Mouse (Mus musculus): ENCODE data around the gene Auts2. TPM values are rescaled to one million over a fixed set of nuclear protein-coding genes. Genes with fewer than 3 reads are reported as not detected.

Gene Auts2
- polyA plus RNA-seq, 1 experiment from 2014 or later, result 1.6 TPM

DNA sequence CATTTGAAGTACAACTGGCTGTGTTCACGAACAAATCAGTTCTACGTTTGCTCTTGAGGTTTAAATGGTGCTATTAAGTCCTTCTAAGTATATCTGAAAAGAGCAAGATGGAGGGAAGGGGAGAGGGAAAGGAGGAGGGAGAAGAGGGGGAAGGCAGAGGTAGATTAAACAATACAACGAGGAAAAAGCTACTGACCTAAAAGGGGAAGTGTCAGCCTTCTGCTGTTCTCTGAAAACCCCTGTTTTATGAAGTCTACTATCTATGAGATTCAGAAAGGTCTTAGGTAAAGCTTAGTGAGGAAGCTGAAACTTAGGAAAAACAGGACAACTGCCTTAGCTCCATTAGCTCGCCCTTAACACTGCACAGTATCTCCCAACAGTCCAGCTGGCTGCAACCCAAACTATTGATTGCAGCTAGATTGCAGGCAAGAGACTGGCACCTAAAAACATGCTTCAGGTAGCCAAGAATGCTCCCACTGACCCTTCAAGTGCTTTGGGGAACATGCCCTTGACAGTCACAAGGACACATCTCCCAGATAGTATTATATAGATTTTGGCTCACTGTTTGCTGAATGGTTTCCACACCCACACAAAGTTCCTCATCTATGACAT lies 157.8 kb downstream of the Auts2 start:
- no peak overlapping the region for H3K9ac ChIP-seq
- no peak overlapping the region for H3K4me3 ChIP-seq (replicated peaks)
- no peaks in the 10 kb centered on the region for H3K27me3 ChIP-seq
- 0 out of 2 replicates have a peak, but pooled peaks cover 5% of the 10 kb centered on the region for H3K4me1 ChIP-seq (replicated peaks)
- no peak overlapping the region for H3K4me2 ChIP-seq
- H3K36me3 ChIP-seq (replicated peaks), result no peaks in the 10 kb centered on the region
- ATAC-seq (ENCODE audit: insufficient read depth), result no peak
- no peaks in the 10 kb centered on the region for H3K9me3 ChIP-seq (replicated peaks)
- 24% methylated on average over 4 of the region's 4 CpGs for WGBS (ENCODE audit: insufficient replicate concordance)
- no peak overlapping the region for H3K27ac ChIP-seq (replicated peaks)

DNA sequence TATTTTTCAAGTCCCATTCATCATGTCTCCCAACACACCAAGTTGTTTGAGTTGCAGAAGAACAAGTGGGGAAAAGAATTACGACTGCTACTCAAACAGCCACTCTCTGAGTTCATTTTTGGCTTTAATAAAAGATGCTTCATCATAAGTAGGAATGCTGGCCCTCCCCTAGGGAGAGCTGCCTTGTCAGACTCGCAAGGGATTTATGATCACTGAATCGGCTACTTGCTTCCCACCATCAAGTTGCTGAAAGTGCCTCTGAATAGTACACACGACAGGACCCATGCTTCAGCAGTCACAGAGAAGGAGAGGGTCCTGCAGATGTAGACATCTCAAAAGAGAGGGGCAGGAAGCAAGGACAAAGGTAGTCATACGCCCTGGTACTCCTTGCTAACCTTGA lies 162.9 kb downstream of the Auts2 start:
- Histone ChIP-seq H3K36me3 (replicated peaks) (no peaks in the 10 kb centered on the region), H3K4me1 (replicated peaks) (0 out of 2 replicates have a peak, but pooled peaks cover 1% of the 10 kb centered on the region), H3K4me2 (no peak overlapping the region), H3K4me3 (replicated peaks) (no peak overlapping the region), H3K27ac (replicated peaks) (no peak overlapping the region), H3K9me3 (replicated peaks) (no peaks in the 10 kb centered on the region), H3K9ac (no peak overlapping the region), H3K27me3 (no peaks in the 10 kb centered on the region)
- 51% methylated on average over 5 of the region's 5 CpGs for WGBS (ENCODE audit: insufficient replicate concordance)
- no peak for ATAC-seq (ENCODE audit: insufficient read depth)

DNA sequence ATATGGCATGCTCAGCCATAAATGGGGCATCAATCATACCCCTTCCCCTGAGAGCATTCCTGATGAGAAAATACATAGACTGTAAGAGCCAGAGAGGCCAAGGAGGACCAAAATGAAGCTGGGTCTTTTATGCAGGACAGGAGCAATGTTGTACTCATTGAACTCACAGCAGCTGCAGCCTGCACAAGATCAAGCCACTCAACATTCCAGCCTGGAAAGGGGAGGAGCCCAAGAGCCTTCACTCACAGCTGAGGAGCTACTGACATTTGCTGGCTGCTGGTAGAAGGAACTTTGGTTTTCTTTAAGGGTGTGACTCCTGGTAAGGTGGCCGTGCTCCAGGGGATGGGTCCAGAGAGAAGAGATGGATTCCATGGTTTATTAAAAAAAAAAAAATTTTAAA lies 164.2 kb downstream of the Auts2 start:
- no peak for ATAC-seq (ENCODE audit: insufficient read depth)
- H3K4me1 ChIP-seq (replicated peaks), result no peaks in the 10 kb centered on the region
- H3K9ac ChIP-seq, result no peak overlapping the region
- H3K4me3 ChIP-seq (replicated peaks), result no peak overlapping the region
- 74% methylated on average over 1 of the region's 1 CpGs for WGBS (ENCODE audit: insufficient replicate concordance)
- no peak overlapping the region for H3K4me2 ChIP-seq
- no peak overlapping the region for H3K27ac ChIP-seq (replicated peaks)
- no peaks in the 10 kb centered on the region for H3K36me3 ChIP-seq (replicated peaks)
- H3K27me3 ChIP-seq, result no peaks in the 10 kb centered on the region
- no peaks in the 10 kb centered on the region for H3K9me3 ChIP-seq (replicated peaks)

DNA sequence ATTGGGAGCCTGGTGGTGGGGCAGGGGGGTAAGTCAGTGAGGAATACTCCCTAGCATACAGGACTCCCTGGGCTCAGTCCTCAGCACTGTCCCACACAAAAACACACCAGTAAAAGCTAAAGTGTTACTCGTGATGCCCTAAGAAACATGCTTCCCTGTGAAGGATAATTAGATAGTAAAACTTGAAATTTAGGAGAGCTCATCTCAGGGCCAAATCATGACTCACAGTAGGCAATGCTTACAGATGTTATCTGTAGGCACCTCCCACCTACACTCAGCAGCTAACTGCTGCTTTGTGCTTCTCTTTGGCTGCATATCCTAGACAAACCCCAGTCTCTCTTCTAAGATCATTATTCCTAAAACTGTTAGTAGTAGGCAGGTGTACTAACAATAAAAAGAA lies 168.0 kb downstream of the Auts2 start:
- Histone ChIP-seq H3K4me2 (no peak overlapping the region), H3K27ac (replicated peaks) (no peak overlapping the region), H3K27me3 (no peaks in the 10 kb centered on the region), H3K9me3 (replicated peaks) (no peaks in the 10 kb centered on the region), H3K36me3 (replicated peaks) (no peaks in the 10 kb centered on the region), H3K9ac (no peak overlapping the region), H3K4me3 (replicated peaks) (no peak overlapping the region), H3K4me1 (replicated peaks) (peaks cover 6% of the 10 kb centered on the region; the same call in 1 of the 2 replicates)
- WGBS (ENCODE audit: insufficient replicate concordance), result 53% methylated on average over 1 of the region's 1 CpGs
- ATAC-seq (ENCODE audit: insufficient read depth), result no peak

DNA sequence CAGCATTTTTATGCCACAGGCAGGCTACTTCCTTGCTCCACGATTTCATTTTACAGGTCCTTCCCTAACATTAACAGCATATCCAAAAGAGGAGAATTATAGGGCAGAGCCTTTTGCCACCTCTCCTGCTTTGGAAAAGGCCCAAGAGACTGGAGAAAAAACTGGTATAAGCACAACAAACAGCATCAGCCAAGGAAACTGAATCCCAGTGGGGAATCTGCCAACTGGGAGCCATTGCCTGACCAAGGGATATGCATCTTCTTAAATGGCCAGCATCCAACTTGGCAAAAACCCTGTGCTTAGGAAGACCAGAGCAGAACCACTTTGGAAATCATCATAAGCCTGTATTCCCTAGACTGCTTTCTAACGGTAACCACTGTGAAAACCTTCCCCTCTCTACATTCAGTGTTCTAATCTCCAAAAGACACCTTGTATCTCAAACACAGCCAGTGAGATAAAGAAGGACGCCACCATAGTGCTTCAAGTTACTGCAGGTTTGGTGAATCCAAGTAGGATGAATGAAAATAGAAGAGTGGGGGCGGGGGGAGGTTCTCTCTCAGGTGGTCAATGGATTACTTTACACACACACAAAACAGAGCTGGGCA lies 169.6 kb downstream of the Auts2 start:
- Histone ChIP-seq H3K9me3 (replicated peaks) (no peaks in the 10 kb centered on the region), H3K27ac (replicated peaks) (no peak overlapping the region), H3K9ac (no peak overlapping the region), H3K4me2 (no peak overlapping the region), H3K4me3 (replicated peaks) (no peak overlapping the region), H3K27me3 (no peaks in the 10 kb centered on the region), H3K4me1 (replicated peaks) (peaks cover 8% of the 10 kb centered on the region; the same call in 1 of the 2 replicates), H3K36me3 (replicated peaks) (no peaks in the 10 kb centered on the region)
- no peak for ATAC-seq (ENCODE audit: insufficient read depth)
- 39% methylated on average over 4 of the region's 4 CpGs for WGBS (ENCODE audit: insufficient replicate concordance)

DNA sequence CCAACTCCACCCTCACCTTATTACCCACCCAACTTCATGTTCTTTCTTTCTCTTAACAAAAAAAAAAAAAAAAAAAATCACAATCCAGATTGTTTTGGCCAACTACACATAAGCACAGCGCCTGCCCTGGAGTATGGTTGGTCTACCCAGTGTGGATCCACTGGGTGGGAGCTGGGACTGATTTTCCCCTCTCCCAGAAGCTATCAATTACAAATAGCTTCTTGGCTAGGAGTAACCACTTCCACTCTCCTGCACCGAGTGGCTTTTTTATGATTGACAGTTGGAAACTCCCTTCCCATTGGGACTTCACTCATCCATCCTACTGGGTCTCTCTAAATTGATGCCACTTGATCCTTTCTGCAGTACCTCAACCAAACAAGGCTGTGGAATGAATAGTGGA lies 170.5 kb downstream of the Auts2 start:
- ATAC-seq (ENCODE audit: insufficient read depth), result no peak
- WGBS (ENCODE audit: insufficient replicate concordance), result 55% methylated on average over 2 of the region's 2 CpGs
- no peaks in the 10 kb centered on the region for H3K27me3 ChIP-seq

DNA sequence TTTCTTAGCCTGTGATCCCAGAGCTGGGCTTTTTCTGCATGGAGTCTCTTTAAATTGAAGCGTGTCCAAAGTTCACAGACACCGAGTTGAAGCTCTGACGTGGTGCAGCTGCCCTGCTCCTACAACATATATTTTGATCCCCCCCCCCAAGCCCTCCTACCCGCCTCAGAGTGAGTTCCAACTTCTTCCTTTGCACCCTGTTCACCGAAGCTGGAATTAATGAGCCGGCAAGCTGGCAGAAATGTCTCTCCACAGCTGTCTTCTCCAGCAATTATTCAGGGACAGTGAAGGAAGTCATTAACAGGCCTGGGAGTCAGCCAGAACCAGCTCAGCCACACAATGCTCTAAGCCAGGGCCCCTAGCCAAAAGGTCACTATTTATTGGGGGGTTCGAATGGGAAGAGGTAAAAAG lies 174.5 kb downstream of the Auts2 start:
- no peak overlapping the region for H3K4me3 ChIP-seq (replicated peaks)
- no peak overlapping the region for H3K9ac ChIP-seq
- H3K4me2 ChIP-seq, result no peak overlapping the region
- H3K4me1 ChIP-seq (replicated peaks), result peaks cover 7% of the 10 kb centered on the region; the same call in 1 of the 2 replicates
- WGBS (ENCODE audit: insufficient replicate concordance), result 39% methylated on average over 7 of the region's 7 CpGs
- no peaks in the 10 kb centered on the region for H3K36me3 ChIP-seq (replicated peaks)
- no peak overlapping the region for H3K27ac ChIP-seq (replicated peaks)
- H3K27me3 ChIP-seq, result no peaks in the 10 kb centered on the region
- no peaks in the 10 kb centered on the region for H3K9me3 ChIP-seq (replicated peaks)
- ATAC-seq (ENCODE audit: insufficient read depth), result no peak

More for the DNA sequence above, 170.5 kb downstream of the Auts2 start:
- H3K9ac ChIP-seq, result no peak overlapping the region
- no peak overlapping the region for H3K4me3 ChIP-seq (replicated peaks)
- H3K4me1 ChIP-seq (replicated peaks), result peaks cover 8% of the 10 kb centered on the region; the same call in 1 of the 2 replicates
- no peaks in the 10 kb centered on the region for H3K36me3 ChIP-seq (replicated peaks)
- H3K9me3 ChIP-seq (replicated peaks), result no peaks in the 10 kb centered on the region
- H3K4me2 ChIP-seq, result no peak overlapping the region
- H3K27ac ChIP-seq (replicated peaks), result no peak overlapping the region

DNA sequence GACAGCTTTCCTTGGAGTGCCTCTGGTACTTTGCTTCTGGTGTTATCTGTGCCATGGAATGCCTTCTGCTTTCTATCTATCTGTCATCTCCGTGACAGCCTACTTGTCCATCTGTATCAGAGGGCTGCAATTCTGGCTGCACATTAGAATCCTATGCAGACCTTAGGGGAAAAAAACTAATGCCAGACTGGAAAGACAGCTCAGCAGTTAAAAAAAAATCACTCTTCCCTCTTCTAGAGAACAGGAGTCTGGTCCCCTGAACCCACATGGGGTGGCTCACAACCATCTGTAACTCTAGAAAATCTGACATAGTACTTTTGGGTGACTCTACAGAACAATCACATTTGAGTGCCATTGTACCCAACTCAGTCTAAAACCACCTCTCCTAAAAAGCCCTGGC lies 181.9 kb downstream of the Auts2 start:
- H3K27ac ChIP-seq (replicated peaks), result no peak overlapping the region
- H3K4me3 ChIP-seq (replicated peaks), result no peak overlapping the region
- H3K9me3 ChIP-seq (replicated peaks), result no peaks in the 10 kb centered on the region
- no peak overlapping the region for H3K4me2 ChIP-seq
- H3K36me3 ChIP-seq (replicated peaks), result no peaks in the 10 kb centered on the region
- no peak for ATAC-seq (ENCODE audit: insufficient read depth)
- 45% methylated on average over 1 of the region's 1 CpGs for WGBS (ENCODE audit: insufficient replicate concordance)
- no peaks in the 10 kb centered on the region for H3K4me1 ChIP-seq (replicated peaks)
- H3K9ac ChIP-seq, result no peak overlapping the region
- H3K27me3 ChIP-seq, result no peaks in the 10 kb centered on the region

DNA sequence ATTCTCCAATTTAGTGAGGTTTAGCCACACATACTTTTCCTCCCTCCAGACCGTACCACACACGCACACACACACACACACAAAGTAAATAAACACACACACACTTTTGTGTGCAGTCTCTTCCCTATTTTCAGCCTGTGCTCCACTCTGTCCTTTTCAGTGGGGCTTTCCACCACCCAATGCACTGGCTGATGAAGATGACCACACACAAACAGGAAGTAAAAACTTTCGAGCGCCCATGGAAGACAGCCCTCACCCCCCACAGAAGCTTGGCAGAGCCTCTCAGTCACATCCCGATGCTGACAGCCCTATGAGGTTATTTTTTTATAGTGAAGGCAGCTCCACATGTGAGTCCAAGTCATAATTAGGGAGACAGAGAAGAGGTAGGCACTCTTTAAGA lies 185.4 kb downstream of the Auts2 start:
- H3K36me3 ChIP-seq (replicated peaks), result no peaks in the 10 kb centered on the region
- H3K9me3 ChIP-seq (replicated peaks), result no peaks in the 10 kb centered on the region
- no peaks in the 10 kb centered on the region for H3K4me1 ChIP-seq (replicated peaks)
- no peaks in the 10 kb centered on the region for H3K27me3 ChIP-seq
- no peak for ATAC-seq (ENCODE audit: insufficient read depth)
- H3K4me2 ChIP-seq, result no peak overlapping the region
- H3K4me3 ChIP-seq (replicated peaks), result no peak overlapping the region
- whole genome bisulfite sequencing (ENCODE audit: insufficient replicate concordance), result 27% methylated on average over 5 of the region's 5 CpGs
- no peak overlapping the region for H3K9ac ChIP-seq
- H3K27ac ChIP-seq (replicated peaks), result no peak overlapping the region

DNA sequence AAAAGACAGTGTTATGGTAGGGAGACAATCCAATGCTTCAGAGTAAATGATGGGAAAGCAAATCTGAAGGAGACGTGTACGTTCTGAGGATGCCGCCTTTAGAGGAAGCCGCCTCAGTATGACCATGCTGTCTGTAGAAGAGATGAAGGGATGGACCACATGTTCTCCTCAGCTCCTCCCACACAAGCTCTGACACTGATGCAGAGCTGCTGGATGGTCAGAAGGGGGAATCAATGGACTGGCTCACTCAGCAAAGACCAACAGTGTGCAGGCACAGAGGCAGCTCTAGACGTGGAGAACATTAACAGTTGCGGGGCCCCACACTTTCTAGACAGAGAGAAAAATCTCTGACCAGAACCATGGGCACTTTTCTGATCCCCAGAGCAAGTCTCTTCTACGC lies 187.2 kb downstream of the Auts2 start:
- Histone ChIP-seq H3K4me2 (no peak overlapping the region), H3K27me3 (no peaks in the 10 kb centered on the region), H3K4me3 (replicated peaks) (no peak overlapping the region), H3K9ac (no peak overlapping the region), H3K9me3 (replicated peaks) (no peaks in the 10 kb centered on the region), H3K27ac (replicated peaks) (no peak overlapping the region), H3K36me3 (replicated peaks) (no peaks in the 10 kb centered on the region), H3K4me1 (replicated peaks) (no peaks in the 10 kb centered on the region)
- no peak for ATAC-seq (ENCODE audit: insufficient read depth)
- 58% methylated on average over 7 of the region's 7 CpGs for WGBS (ENCODE audit: insufficient replicate concordance)

DNA sequence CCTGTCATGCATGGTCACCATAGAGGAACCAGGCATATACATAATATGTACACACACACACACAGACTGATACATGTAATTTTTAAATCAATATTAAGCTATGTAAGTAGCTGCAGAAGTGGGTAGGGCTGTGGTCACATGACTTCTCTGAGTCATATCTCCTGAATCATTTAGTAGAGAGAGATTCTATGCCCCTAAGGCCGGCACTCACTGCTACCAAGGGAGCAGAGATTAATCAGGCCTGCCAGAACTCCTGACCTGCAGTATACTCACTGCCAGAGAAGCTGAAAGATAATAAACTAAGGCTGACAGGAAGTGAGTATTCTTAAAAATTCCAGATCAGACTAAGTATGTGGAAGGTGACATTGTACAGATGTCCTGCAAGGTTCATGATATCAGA lies 190.7 kb downstream of the Auts2 start:
- no peak overlapping the region for H3K27ac ChIP-seq (replicated peaks)
- H3K9me3 ChIP-seq (replicated peaks), result no peaks in the 10 kb centered on the region
- no peak overlapping the region for H3K4me2 ChIP-seq
- H3K36me3 ChIP-seq (replicated peaks), result no peaks in the 10 kb centered on the region
- H3K27me3 ChIP-seq, result no peaks in the 10 kb centered on the region
- H3K4me1 ChIP-seq (replicated peaks), result no peaks in the 10 kb centered on the region
- H3K4me3 ChIP-seq (replicated peaks), result no peak overlapping the region
- WGBS (ENCODE audit: insufficient replicate concordance), result 13% methylated on average over 1 of the region's 1 CpGs
- no peak overlapping the region for H3K9ac ChIP-seq
- no peak for ATAC-seq (ENCODE audit: insufficient read depth)

DNA sequence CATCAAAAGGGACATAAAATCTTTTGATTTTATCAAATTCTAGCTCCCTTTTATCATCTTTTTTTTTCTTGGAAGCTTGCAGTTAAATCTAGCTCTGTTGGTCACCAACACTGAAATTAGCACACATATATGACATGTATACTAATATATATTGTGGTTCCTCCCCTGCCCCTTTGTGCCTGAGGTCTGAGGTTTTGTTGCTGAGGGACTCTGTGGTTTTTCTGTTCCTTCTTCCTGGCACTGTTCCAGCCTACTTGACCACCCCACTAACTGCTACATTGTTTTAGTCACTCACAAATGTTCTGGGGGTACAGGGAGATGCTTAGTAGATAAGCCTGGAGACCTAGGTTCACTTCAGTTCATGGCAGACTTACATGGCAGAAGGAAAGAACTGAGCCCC lies 192.0 kb downstream of the Auts2 start:
- no peak overlapping the region for H3K4me3 ChIP-seq (replicated peaks)
- H3K27ac ChIP-seq (replicated peaks), result no peak overlapping the region
- no peaks in the 10 kb centered on the region for H3K27me3 ChIP-seq
- no peak for ATAC-seq (ENCODE audit: insufficient read depth)
- no peak overlapping the region for H3K9ac ChIP-seq
- no peaks in the 10 kb centered on the region for H3K9me3 ChIP-seq (replicated peaks)
- no peak overlapping the region for H3K4me2 ChIP-seq
- H3K36me3 ChIP-seq (replicated peaks), result no peaks in the 10 kb centered on the region
- H3K4me1 ChIP-seq (replicated peaks), result no peaks in the 10 kb centered on the region

Measured in liver, embryonic 15.5 days (tissue).